Mouse (Mus musculus): Measurements from ENCODE around the gene Spsb1. TPM values are rescaled to one million over a fixed set of nuclear protein-coding genes. Genes with fewer than 3 reads are reported as not detected.
A peak's percentile ranks its signal among the peaks of the same experiment; 100 is the strongest.

Spsb1 gene
- polyA plus RNA-seq, 1 experiment from 2014 or later, result 5.1 TPM

DNA sequence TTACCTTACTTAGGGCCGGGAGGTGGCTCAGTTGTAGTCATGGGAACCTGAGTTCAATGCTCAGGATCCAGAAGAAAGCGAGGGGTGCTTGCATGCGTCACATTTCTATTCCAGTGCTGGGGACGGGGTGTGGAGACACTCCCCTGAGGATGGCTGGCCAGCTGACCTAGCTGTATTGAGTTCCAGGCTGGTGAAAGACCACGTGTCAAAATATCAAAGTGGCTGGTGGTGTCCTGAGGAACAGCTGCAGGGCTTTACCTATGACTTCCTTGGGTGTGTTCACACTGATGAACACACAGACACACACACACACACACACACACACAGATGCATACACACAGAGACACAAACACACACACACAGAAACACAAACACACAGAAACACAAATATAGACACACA is 73.9 kb downstream of the Spsb1 start:
- Histone ChIP-seq H3K4me1 (ENCODE audit: control insufficient read depth, insufficient read depth, low read length) (peaks cover 5% of the 10 kb centered on the region; the same call in 1 of the 2 replicates), H3K9ac (ENCODE audit: low read depth, low read length) (no peak overlapping the region), H3K4me3 (ENCODE audit: low read depth, low read length) (no peak overlapping the region), H3K9me3 (replicated peaks; ENCODE audit: control insufficient read depth, low read length, poor library complexity, severe bottlenecking) (no peaks in the 10 kb centered on the region), H3K27me3 (ENCODE audit: control insufficient read depth, insufficient read depth, low read depth, low read length) (no peaks in the 10 kb centered on the region), H3K36me3 (ENCODE audit: control insufficient read depth, insufficient read depth, low read length) (no peaks in the 10 kb centered on the region), H3K27ac (ENCODE audit: low read length) (no peak overlapping the region), H3K4me2 (ENCODE audit: low read length) (no peak overlapping the region)
- no peak for ATAC-seq
- 80% methylated on average over 5 of the region's 5 CpGs for WGBS

DNA sequence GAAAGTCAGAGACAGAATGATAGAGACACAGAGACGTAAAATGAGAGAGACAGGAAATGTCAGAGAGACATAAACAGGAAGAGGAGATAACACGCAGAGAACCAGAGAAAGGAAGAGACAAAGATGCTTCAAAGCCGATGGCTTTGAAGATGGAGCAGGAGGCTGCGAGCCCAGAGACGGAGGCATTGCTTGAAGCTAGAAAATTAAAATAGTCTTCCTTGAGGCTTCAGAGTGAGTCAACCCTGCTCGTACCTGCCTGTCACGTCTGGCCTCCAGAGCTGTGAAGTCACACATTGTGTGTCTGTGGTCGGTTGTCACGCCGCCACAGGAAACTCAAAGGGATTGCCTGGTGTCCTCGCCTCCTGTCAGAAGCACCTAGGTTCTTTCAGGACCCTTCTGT is 74.9 kb downstream of the Spsb1 start:
- Histone ChIP-seq H3K9ac (ENCODE audit: low read depth, low read length) (no peak overlapping the region), H3K4me2 (ENCODE audit: low read length) (no peak overlapping the region), H3K36me3 (ENCODE audit: control insufficient read depth, insufficient read depth, low read length) (no peaks in the 10 kb centered on the region), H3K4me1 (ENCODE audit: control insufficient read depth, insufficient read depth, low read length) (peaks cover 6% of the 10 kb centered on the region; the same call in 1 of the 2 replicates), H3K9me3 (replicated peaks; ENCODE audit: control insufficient read depth, low read length, poor library complexity, severe bottlenecking) (no peaks in the 10 kb centered on the region), H3K27me3 (ENCODE audit: control insufficient read depth, insufficient read depth, low read depth, low read length) (no peaks in the 10 kb centered on the region), H3K4me3 (ENCODE audit: low read depth, low read length) (no peak overlapping the region), H3K27ac (ENCODE audit: low read length) (no peak overlapping the region)
- no peak for ATAC-seq
- 84% methylated on average over 11 of the region's 11 CpGs for WGBS

- ATAC-seq, result no peak
- Histone ChIP-seq H3K4me1 (ENCODE audit: control insufficient read depth, insufficient read depth, low read length) (peaks cover 6% of the 10 kb centered on the region; the same call in 1 of the 2 replicates), H3K9ac (ENCODE audit: low read depth, low read length) (no peak overlapping the region), H3K9me3 (replicated peaks; ENCODE audit: control insufficient read depth, low read length, poor library complexity, severe bottlenecking) (no peaks in the 10 kb centered on the region), H3K4me2 (ENCODE audit: low read length) (no peak overlapping the region), H3K27me3 (ENCODE audit: control insufficient read depth, insufficient read depth, low read depth, low read length) (no peaks in the 10 kb centered on the region), H3K27ac (ENCODE audit: low read length) (no peak overlapping the region), H3K4me3 (ENCODE audit: low read depth, low read length) (no peak overlapping the region), H3K36me3 (ENCODE audit: control insufficient read depth, insufficient read depth, low read length) (no peaks in the 10 kb centered on the region)
- WGBS, result 67% methylated on average over 6 of the region's 6 CpGs
These were observed 76.8 kb downstream of the Spsb1 start for GRCm38 (mm10) chr4:149878021-149878449.

DNA sequence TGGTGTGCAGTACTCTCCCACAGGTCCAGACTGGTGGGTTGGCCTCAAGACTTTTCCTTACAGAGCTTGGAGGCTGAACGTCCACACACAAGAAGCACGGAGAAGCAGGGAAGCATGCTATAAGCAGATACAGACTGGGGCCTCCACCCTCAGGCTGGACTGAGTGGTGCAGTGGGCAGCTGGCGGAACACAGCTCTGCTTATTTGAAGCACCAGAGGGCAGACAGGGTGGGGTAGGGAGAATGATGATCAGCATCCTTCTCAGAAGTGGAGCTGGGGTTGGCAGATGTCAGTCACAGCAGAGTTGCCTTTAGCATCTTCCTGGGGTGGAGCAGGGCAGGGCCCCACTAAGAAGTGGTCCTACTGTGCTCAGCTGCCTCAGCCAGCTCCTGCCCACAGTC is 77.6 kb downstream of the Spsb1 start:
- H3K4me3 ChIP-seq (ENCODE audit: low read depth, low read length), result no peak overlapping the region
- peaks cover 6% of the 10 kb centered on the region; the same call in 1 of the 2 replicates for H3K4me1 ChIP-seq (ENCODE audit: control insufficient read depth, insufficient read depth, low read length)
- no peaks in the 10 kb centered on the region for H3K36me3 ChIP-seq (ENCODE audit: control insufficient read depth, insufficient read depth, low read length)
- no peak overlapping the region for H3K27ac ChIP-seq (ENCODE audit: low read length)
- H3K4me2 ChIP-seq (ENCODE audit: low read length), result no peak overlapping the region
- H3K9ac ChIP-seq (ENCODE audit: low read depth, low read length), result no peak overlapping the region
- 62% methylated on average over 3 of the region's 3 CpGs for WGBS
- H3K27me3 ChIP-seq (ENCODE audit: control insufficient read depth, insufficient read depth, low read depth, low read length), result no peaks in the 10 kb centered on the region
- ATAC-seq, result no peak
- H3K9me3 ChIP-seq (replicated peaks; ENCODE audit: control insufficient read depth, low read length, poor library complexity, severe bottlenecking), result no peaks in the 10 kb centered on the region

GRCm38 (mm10) chr4:149876761-149877160 is 78.1 kb downstream of the Spsb1 start:
- Histone ChIP-seq H3K9me3 (replicated peaks; ENCODE audit: control insufficient read depth, low read length, poor library complexity, severe bottlenecking) (no peaks in the 10 kb centered on the region), H3K4me3 (ENCODE audit: low read depth, low read length) (no peak overlapping the region), H3K27me3 (ENCODE audit: control insufficient read depth, insufficient read depth, low read depth, low read length) (no peaks in the 10 kb centered on the region), H3K4me2 (ENCODE audit: low read length) (no peak overlapping the region), H3K4me1 (ENCODE audit: control insufficient read depth, insufficient read depth, low read length) (peaks cover 6% of the 10 kb centered on the region; the same call in 1 of the 2 replicates), H3K36me3 (ENCODE audit: control insufficient read depth, insufficient read depth, low read length) (no peaks in the 10 kb centered on the region), H3K9ac (ENCODE audit: low read depth, low read length) (no peak overlapping the region), H3K27ac (ENCODE audit: low read length) (no peak overlapping the region)
- 76% methylated on average over 6 of the region's 6 CpGs for WGBS
- no peak for ATAC-seq

GRCm38 (mm10) chr4:149875986-149876501 is 78.8 kb downstream of the Spsb1 start:
- 0 out of 2 replicates have a peak, but pooled peaks have one; percentile 52 for ATAC-seq
- H3K4me1 ChIP-seq (ENCODE audit: control insufficient read depth, insufficient read depth, low read length), result peaks cover 6% of the 10 kb centered on the region; the same call in 1 of the 2 replicates
- H3K9ac ChIP-seq (ENCODE audit: low read depth, low read length), result no peak overlapping the region

DNA sequence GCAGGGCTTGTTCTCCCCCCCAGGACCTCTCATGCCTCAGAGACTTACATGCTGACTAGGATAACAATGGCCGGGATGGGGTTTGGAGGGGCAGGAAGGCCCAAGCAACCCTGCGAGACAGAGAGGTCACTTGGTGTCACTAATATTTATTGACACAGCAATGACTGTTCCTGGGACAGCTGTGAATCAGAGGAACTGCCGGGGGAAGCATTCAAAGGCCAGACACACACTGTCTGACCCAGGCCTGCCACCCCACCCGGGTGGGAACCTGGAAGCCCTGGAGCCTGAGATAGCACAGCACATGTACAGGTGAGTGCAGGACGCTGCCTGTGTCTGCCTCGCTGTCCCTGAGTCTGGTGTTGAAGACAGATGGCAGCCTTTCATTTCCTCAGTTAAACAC is 79.5 kb downstream of the Spsb1 start:
- no peaks in the 10 kb centered on the region for H3K9me3 ChIP-seq (replicated peaks; ENCODE audit: control insufficient read depth, low read length, poor library complexity, severe bottlenecking)
- H3K4me2 ChIP-seq (ENCODE audit: low read length), result no peak overlapping the region
- H3K4me3 ChIP-seq (ENCODE audit: low read depth, low read length), result no peak overlapping the region
- peaks cover 6% of the 10 kb centered on the region; the same call in 1 of the 2 replicates for H3K4me1 ChIP-seq (ENCODE audit: control insufficient read depth, insufficient read depth, low read length)
- no peak overlapping the region for H3K9ac ChIP-seq (ENCODE audit: low read depth, low read length)
- no peak overlapping the region for H3K27ac ChIP-seq (ENCODE audit: low read length)
- no peaks in the 10 kb centered on the region for H3K27me3 ChIP-seq (ENCODE audit: control insufficient read depth, insufficient read depth, low read depth, low read length)
- ATAC-seq, result no peak
- 46% methylated on average over 6 of the region's 6 CpGs for WGBS
- no peaks in the 10 kb centered on the region for H3K36me3 ChIP-seq (ENCODE audit: control insufficient read depth, insufficient read depth, low read length)

More at GRCm38 (mm10) chr4:149875986-149876501, 78.8 kb downstream of the Spsb1 start:
- Histone ChIP-seq H3K4me3 (ENCODE audit: low read depth, low read length) (no peak overlapping the region), H3K4me2 (ENCODE audit: low read length) (no peak overlapping the region), H3K27me3 (ENCODE audit: control insufficient read depth, insufficient read depth, low read depth, low read length) (no peaks in the 10 kb centered on the region), H3K36me3 (ENCODE audit: control insufficient read depth, insufficient read depth, low read length) (no peaks in the 10 kb centered on the region), H3K9me3 (replicated peaks; ENCODE audit: control insufficient read depth, low read length, poor library complexity, severe bottlenecking) (no peaks in the 10 kb centered on the region), H3K27ac (ENCODE audit: low read length) (no peak overlapping the region)
- 42% methylated on average over 8 of the region's 8 CpGs for WGBS

DNA sequence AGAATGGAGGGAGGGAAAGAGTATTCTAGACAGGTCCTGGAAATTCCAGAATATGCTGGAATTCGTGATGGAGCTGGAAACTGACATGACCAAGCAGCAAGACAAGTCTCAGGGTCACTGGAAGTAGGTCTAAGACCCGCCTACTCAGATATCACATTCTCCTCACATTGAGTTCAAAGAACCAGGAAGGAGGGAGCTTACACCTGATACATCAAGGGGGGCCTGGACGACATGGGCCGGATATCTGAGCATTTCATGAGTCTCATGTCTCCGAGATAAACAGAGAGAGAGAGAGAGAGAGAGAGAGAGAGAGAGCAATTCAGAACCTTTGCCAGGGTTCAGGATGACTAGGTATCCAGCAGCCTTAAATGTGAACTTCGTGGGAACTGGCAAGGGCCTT is 82.6 kb downstream of the Spsb1 start:
- Histone ChIP-seq H3K4me3 (ENCODE audit: low read depth, low read length) (no peak overlapping the region), H3K27ac (ENCODE audit: low read length) (no peak overlapping the region), H3K9ac (ENCODE audit: low read depth, low read length) (no peak overlapping the region), H3K4me2 (ENCODE audit: low read length) (no peak overlapping the region), H3K36me3 (ENCODE audit: control insufficient read depth, insufficient read depth, low read length) (no peaks in the 10 kb centered on the region), H3K27me3 (ENCODE audit: control insufficient read depth, insufficient read depth, low read depth, low read length) (no peaks in the 10 kb centered on the region), H3K4me1 (ENCODE audit: control insufficient read depth, insufficient read depth, low read length) (peaks cover 5% of the 10 kb centered on the region; the same call in 1 of the 2 replicates), H3K9me3 (replicated peaks; ENCODE audit: control insufficient read depth, low read length, poor library complexity, severe bottlenecking) (no peaks in the 10 kb centered on the region)
- no peak for ATAC-seq
- 77% methylated on average over 6 of the region's 6 CpGs for WGBS

- no peak overlapping the region for H3K27ac ChIP-seq (ENCODE audit: low read length)
- no peak overlapping the region for H3K4me3 ChIP-seq (ENCODE audit: low read depth, low read length)
- no peak overlapping the region for H3K9ac ChIP-seq (ENCODE audit: low read depth, low read length)
- peaks cover 5% of the 10 kb centered on the region; the same call in 1 of the 2 replicates for H3K4me1 ChIP-seq (ENCODE audit: control insufficient read depth, insufficient read depth, low read length)
- H3K4me2 ChIP-seq (ENCODE audit: low read length), result no peak overlapping the region
- ATAC-seq, result no peak
- no peaks in the 10 kb centered on the region for H3K9me3 ChIP-seq (replicated peaks; ENCODE audit: control insufficient read depth, low read length, poor library complexity, severe bottlenecking)
- no peaks in the 10 kb centered on the region for H3K27me3 ChIP-seq (ENCODE audit: control insufficient read depth, insufficient read depth, low read depth, low read length)
- 84% methylated on average over 7 of the region's 7 CpGs for WGBS
- no peaks in the 10 kb centered on the region for H3K36me3 ChIP-seq (ENCODE audit: control insufficient read depth, insufficient read depth, low read length)
These were observed 83.3 kb downstream of the Spsb1 start for GRCm38 (mm10) chr4:149871582-149871981.

Measured in midbrain, embryonic 16.5 days (tissue).